Mouse (Mus musculus) liver, adult 10 weeks (tissue): ENCODE measurements around the gene Olfr890. TPM values are rescaled to one million over a fixed set of nuclear protein-coding genes. Genes with fewer than 3 reads are reported as not detected.

Source experiments
- polyA plus RNA-seq: library from polyadenylated mRNA; stranded (reverse); fragments of 350-450 nt; fragmentation: Illumina TruSeq; extraction: RNeasy Lipid Tissue Mini Kit (QIAGEN cat#74804); gene quantifications from one replicate; pipeline ENCODE4 v1.2.3, GENCODE M21; 2014; ENCODE audit warnings: low read depth, low replicate concordance

The Olfr890 gene
- polyA plus RNA-seq, result not detected

DNA sequence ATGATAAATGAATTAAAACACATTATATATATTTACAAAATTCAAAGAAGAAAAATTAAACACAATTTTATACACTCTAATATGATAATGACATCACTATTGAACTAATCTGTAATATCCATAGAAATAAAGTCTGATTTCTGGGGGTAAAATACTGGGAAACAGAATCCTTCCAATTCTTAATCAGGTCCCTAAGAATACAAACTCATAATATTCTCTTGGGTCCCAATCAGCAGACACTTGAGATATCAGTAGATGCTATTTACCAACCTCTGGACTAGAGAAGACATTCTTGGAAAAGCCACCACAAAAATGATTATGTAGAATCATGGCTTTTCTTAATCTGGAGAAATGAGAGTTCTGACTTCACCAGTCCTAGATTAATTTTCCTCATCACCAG, at the start of gene Olfr890:
Olfr890 (plus strand) TSS at position 301 of the 400 bp plus-strand sequence.

DNA sequence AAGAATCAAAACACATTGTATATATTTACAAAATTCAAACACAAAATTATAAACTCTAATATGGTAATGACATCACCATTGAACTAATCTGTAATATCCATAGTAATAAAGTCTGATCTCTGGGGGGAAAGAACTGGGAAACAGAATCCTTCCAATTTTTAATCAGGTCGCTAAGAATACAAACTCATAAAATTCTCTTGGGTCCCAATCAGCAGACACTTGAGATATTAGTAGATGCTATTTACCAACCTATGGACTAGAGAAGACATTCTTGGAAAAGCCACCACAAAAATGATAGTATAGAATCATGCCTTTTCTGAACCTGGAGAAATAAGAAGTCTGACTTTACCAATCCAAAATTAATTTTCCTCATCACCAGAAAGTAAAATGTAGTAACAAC, 34.5 kb upstream of the Olfr890 start, which contains the start of gene Olfr888:
Olfr888 (plus strand) TSS at position 301 of the 400 bp plus-strand sequence.

DNA sequence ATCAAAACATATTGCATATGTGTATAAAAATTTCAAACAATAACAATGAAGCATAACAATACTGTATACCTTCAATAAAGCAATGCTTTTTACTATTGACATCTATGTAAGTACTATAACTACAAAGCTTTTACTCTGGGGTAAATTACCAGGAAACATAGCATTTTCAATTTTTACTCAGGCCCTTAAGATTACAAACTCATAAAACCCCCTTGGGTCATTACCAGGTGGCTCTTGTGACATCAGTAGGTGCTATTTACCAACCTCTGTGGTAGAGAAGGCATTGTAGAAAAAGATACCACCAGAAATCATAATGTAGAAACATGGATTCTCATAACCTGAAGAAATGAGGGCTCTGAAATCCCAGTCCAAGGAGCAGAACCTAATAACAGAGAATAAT, 27.4 kb upstream of the Olfr890 start, which contains the start of gene Olfr889:
Olfr889 (plus strand) TSS at position 301 of the 400 bp plus-strand sequence.

DNA sequence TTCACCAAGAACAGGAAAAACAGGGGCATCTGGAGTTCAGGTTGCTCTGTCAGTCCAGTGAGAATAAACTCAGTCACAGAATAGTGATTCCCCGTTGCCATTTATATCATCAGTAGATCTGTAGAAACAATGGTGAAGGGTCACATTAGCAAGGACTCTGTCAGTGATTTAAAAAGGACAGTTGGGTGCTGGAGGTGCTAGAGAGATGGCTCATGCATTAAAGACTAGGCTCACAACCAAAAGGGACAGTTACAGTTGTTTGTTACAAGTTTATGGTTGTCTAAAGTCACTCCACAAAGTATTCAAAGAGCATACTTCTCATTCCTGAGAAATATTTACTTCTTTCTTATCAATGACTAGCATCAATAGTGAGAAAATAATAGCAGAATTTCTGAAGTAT, 38.4 kb downstream of the Olfr890 start, which contains the start of gene Olfr891:
Olfr891 (minus strand) TSS at position 101 of the 400 bp plus-strand sequence.

Other genes with a start within 250 kb of the Olfr890 start
- not detected for gene Olfr145, start 245.8 kb upstream of the Olfr890 start, polyA plus RNA-seq
- gene Olfr878, start 224.7 kb upstream of the Olfr890 start, polyA plus RNA-seq, result not detected
- gene Olfr881, start 150.7 kb upstream of the Olfr890 start, polyA plus RNA-seq, result not detected
- gene Olfr883, start 116.7 kb upstream of the Olfr890 start, polyA plus RNA-seq, result not detected
- not detected for gene Olfr884, start 96.0 kb upstream of the Olfr890 start, polyA plus RNA-seq
- gene Olfr885, start 81.2 kb upstream of the Olfr890 start, polyA plus RNA-seq, result not detected
- gene Olfr887, start 58.4 kb upstream of the Olfr890 start, polyA plus RNA-seq, result not detected
- not detected for gene Olfr888, start 34.4 kb upstream of the Olfr890 start, polyA plus RNA-seq
- gene Olfr889, start 27.3 kb upstream of the Olfr890 start, polyA plus RNA-seq, result not detected
- gene Olfr891, start 38.3 kb downstream of the Olfr890 start, polyA plus RNA-seq, result not detected
- not detected for gene Olfr893, start 65.8 kb downstream of the Olfr890 start, polyA plus RNA-seq
- not detected for gene Olfr894, start 75.5 kb downstream of the Olfr890 start, polyA plus RNA-seq
- gene Olfr143, start 110.3 kb downstream of the Olfr890 start, polyA plus RNA-seq, result not detected
- gene Olfr895, start 125.3 kb downstream of the Olfr890 start, polyA plus RNA-seq, result not detected
- gene Olfr896-ps1, start 148.6 kb downstream of the Olfr890 start, polyA plus RNA-seq, result not detected
- gene Olfr25, start 186.5 kb downstream of the Olfr890 start, polyA plus RNA-seq, result not detected
- not detected for gene Olfr898, start 205.9 kb downstream of the Olfr890 start, polyA plus RNA-seq
- not detected for gene Olfr250, start 224.4 kb downstream of the Olfr890 start, polyA plus RNA-seq
- not detected for gene Olfr251, start 234.6 kb downstream of the Olfr890 start, polyA plus RNA-seq